Mouse (Mus musculus) layer of hippocampus, adult 8-10 months (tissue): ENCODE measurements around the gene Cbfa2t3. TPM values are rescaled to one million over a fixed set of nuclear protein-coding genes. Genes with fewer than 3 reads are reported as not detected.
A peak's percentile ranks its signal among the peaks of the same experiment; 100 is the strongest.

Experiments used
- DNase-seq, 2 experiments: peaks; one replicate each; pipeline ENCODE4 v3.0.0; 2022; ENCODE audit warnings: low spot score in 2 of 2
- total RNA-seq, 4 experiments: library from RNA; stranded (reverse); gene quantifications; 2 replicates each; pipeline ENCODE4 v1.2.4; 2022

The Cbfa2t3 gene
- total RNA-seq, 4 experiments from 2014 or later, result 30.0 to 39.0 (median 37.0) TPM

GRCm38 (mm10) chr8:122692152-122692551, 6.8 kb downstream of the Cbfa2t3 start:
- no peak for DNase-seq

GRCm38 (mm10) chr8:122691018-122691417, 7.9 kb downstream of the Cbfa2t3 start:
- DNase-seq, result no peak

GRCm38 (mm10) chr8:122689315-122689714, 9.6 kb downstream of the Cbfa2t3 start:
- DNase-seq, result no peak

- no peak for DNase-seq
Observed at GRCm38 (mm10) chr8:122686879-122687278, 12.0 kb downstream of the Cbfa2t3 start.

- no peak for DNase-seq
Observed at GRCm38 (mm10) chr8:122685097-122685861, 13.6 kb downstream of the Cbfa2t3 start.

GRCm38 (mm10) chr8:122682820-122683219, 16.1 kb downstream of the Cbfa2t3 start:
- no peak for DNase-seq

GRCm38 (mm10) chr8:122680171-122680570, 18.7 kb downstream of the Cbfa2t3 start:
- DNase-seq, result no peak

GRCm38 (mm10) chr8:122679325-122679920, 19.5 kb downstream of the Cbfa2t3 start:
- DNase-seq, result no peak

GRCm38 (mm10) chr8:122678896-122679210, 20.1 kb downstream of the Cbfa2t3 start:
- no peak for DNase-seq

- DNase-seq, result peak in 1 of 2 experiments; percentile 73
Observed at GRCm38 (mm10) chr8:122678061-122678895, 20.6 kb downstream of the Cbfa2t3 start.

- DNase-seq, result no peak
Observed at GRCm38 (mm10) chr8:122677481-122678021, 21.4 kb downstream of the Cbfa2t3 start.

- peak; percentile 81 to 86 for DNase-seq
Observed at GRCm38 (mm10) chr8:122676621-122677480, 22.1 kb downstream of the Cbfa2t3 start.

- DNase-seq, result no peak
Observed at GRCm38 (mm10) chr8:122675596-122676420, 23.1 kb downstream of the Cbfa2t3 start.

GRCm38 (mm10) chr8:122674999-122675398, 23.9 kb downstream of the Cbfa2t3 start:
- no peak for DNase-seq

GRCm38 (mm10) chr8:122673989-122674388, 24.9 kb downstream of the Cbfa2t3 start:
- DNase-seq, result no peak

- no peak for DNase-seq
Observed at GRCm38 (mm10) chr8:122671894-122672293, 27.0 kb downstream of the Cbfa2t3 start.

GRCm38 (mm10) chr8:122670718-122671117, 28.2 kb downstream of the Cbfa2t3 start:
- DNase-seq, result no peak

GRCm38 (mm10) chr8:122670001-122670400, 28.9 kb downstream of the Cbfa2t3 start:
- DNase-seq, result no peak

GRCm38 (mm10) chr8:122669370-122669769, 29.5 kb downstream of the Cbfa2t3 start:
- DNase-seq, result no peak

- peak; percentile 54 to 69 for DNase-seq
Observed at GRCm38 (mm10) chr8:122667854-122668253, 31.1 kb downstream of the Cbfa2t3 start.
